Comparison of ENCODE assay signal across 10 mouse cellular contexts in genomic region chr1:180403694-180404606, GRCm38 (mm10).
DNase-seq lines count a peak whose midpoint lies in the region; ATAC-seq and TF ChIP-seq lines count a peak whose summit lies in the region.
"Had no signal": no experiment of that assay in that cellular context is flagged by ENCODE, and none has a peak within 500 bp of the region (broad histone marks: within the 10 kb centered on the region; RNA-seq: fewer than 3 reads in every experiment).

No protein-coding gene starts in this region.

- peak overlapping the region; percentile 92 for H3K27ac ChIP-seq in heart, postnatal 0 days (ENCODE audit: low read depth)
- H3K27ac ChIP-seq in thymus, adult 2 months (ENCODE audit: control insufficient read depth, insufficient read depth, low read length): peak overlapping the region; percentile 50
- H3K27ac ChIP-seq: neural tube, embryonic 12.5 days had no signal

- peaks cover 60% of the 10 kb centered on the region for H3K4me1 ChIP-seq in heart, postnatal 0 days (ENCODE audit: control insufficient read depth, insufficient read depth)
- peaks cover 98% of the 10 kb centered on the region for H3K4me1 ChIP-seq in megakaryocyte, embryonic 14.5 days
- peaks cover 68% of the 10 kb centered on the region for H3K4me1 ChIP-seq in thymus, adult 2 months (replicated peaks; ENCODE audit: control insufficient read depth, insufficient read depth, low read length)

- DNase-seq in gastrocnemius, postnatal 14 days: peak; percentile 52
- DNase-seq in gastrocnemius, postnatal 10 days: no peak
- DNase-seq in brain, embryonic 14.5 days (ENCODE audit: low read depth): peak; percentile 25
- peak; percentile 80 for DNase-seq in heart, postnatal 0 days (ENCODE audit: low spot score)
- peak; percentile 73 to 77 for DNase-seq in kidney, postnatal 36 days
- DNase-seq in thymus, adult 2 months: peak; percentile 53
- DNase-seq in layer of hippocampus, adult 8-10 months (ENCODE audit: low spot score in 2 of 2): no peak

- TF ChIP-seq EP300 in heart, postnatal 0 days (IDR thresholded peaks at IDR 0.05; ENCODE audit: low read depth): no peak

- WGBS in heart, postnatal 0 days: 27% methylated on average over 32 of the region's 32 CpGs
- 18% methylated on average over 32 of the region's 32 CpGs for WGBS in thymus, adult 2 months

- no peak overlapping the region for H3K4me3 ChIP-seq in heart, postnatal 0 days (ENCODE audit: low read depth, low read length)
- H3K4me3 ChIP-seq in megakaryocyte, embryonic 14.5 days (replicated peaks): peak overlapping the region; percentile 89
- peak overlapping the region; percentile 3; the same call in 1 of the 2 replicates for H3K4me3 ChIP-seq in thymus, adult 2 months (ENCODE audit: control insufficient read depth, insufficient read depth, low read length)
- H3K4me3 ChIP-seq: neural tube, embryonic 12.5 days had no signal

- intact Hi-C loops in gastrocnemius, postnatal 14 days (cut with DNase I; ENCODE audit: low total_unique reads): no loop called here

- H3K9ac ChIP-seq in heart, postnatal 0 days (replicated peaks; ENCODE audit: low read depth, low read length): peak overlapping the region; percentile 32; the same call in 1 of the 2 replicates
- H3K9ac ChIP-seq: neural tube, embryonic 12.5 days had no signal

- no peaks in the 10 kb centered on the region for H3K27me3 ChIP-seq in heart, postnatal 0 days (ENCODE audit: control insufficient read depth, insufficient read depth, low read length)
- no peaks in the 10 kb centered on the region for H3K27me3 ChIP-seq in megakaryocyte, embryonic 14.5 days (replicated peaks)
- no peaks in the 10 kb centered on the region for H3K27me3 ChIP-seq in thymus, adult 2 months (ENCODE audit: control insufficient read depth, insufficient read depth, low read length)
- H3K27me3 ChIP-seq: neural tube, embryonic 12.5 days had no signal

- H3K9me3 ChIP-seq in heart, postnatal 0 days (replicated peaks; ENCODE audit: control insufficient read depth, low read length): no peaks in the 10 kb centered on the region
- no peaks in the 10 kb centered on the region for H3K9me3 ChIP-seq in megakaryocyte, embryonic 14.5 days
- H3K9me3 ChIP-seq: G1E; neural tube, embryonic 12.5 days had no signal

- no peak for TF ChIP-seq CTCF in brain, embryonic 14.5 days (IDR thresholded peaks at IDR 0.05; ENCODE audit: borderline replicate concordance, extremely low read depth, insufficient read depth, insufficient read length)
- no peak for TF ChIP-seq CTCF in heart, postnatal 0 days (IDR thresholded peaks at IDR 0.05; ENCODE audit: low read depth)
- TF ChIP-seq CTCF in thymus, adult 2 months (IDR thresholded peaks at IDR 0.05; ENCODE audit: borderline replicate concordance, control insufficient read depth, extremely low read depth, insufficient read depth, low read length, poor library complexity): peak; percentile 46; the same call in 1 of the 2 replicates

- H3K36me3 ChIP-seq in heart, postnatal 0 days (replicated peaks; ENCODE audit: control insufficient read depth, insufficient read depth, low read length): no peaks in the 10 kb centered on the region
- H3K36me3 ChIP-seq in megakaryocyte, embryonic 14.5 days (replicated peaks; ENCODE audit: low read length): peaks cover 76% of the 10 kb centered on the region
- H3K36me3 ChIP-seq in thymus, adult 2 months (ENCODE audit: control insufficient read depth, insufficient read depth, low read length): no peaks in the 10 kb centered on the region
- H3K36me3 ChIP-seq: neural tube, embryonic 12.5 days had no signal

- H3K4me2 ChIP-seq in heart, postnatal 0 days (ENCODE audit: low read depth, low read length): peak overlapping the region; percentile 48
- H3K4me2 ChIP-seq: neural tube, embryonic 12.5 days had no signal

- peak; percentile 31 for ATAC-seq in heart, postnatal 0 days (ENCODE audit: insufficient read depth, low read depth)

- TF ChIP-seq POLR2A in brain, embryonic 14.5 days (IDR thresholded peaks at IDR 0.05; ENCODE audit: borderline replicate concordance, extremely low read depth, insufficient read depth, insufficient read length, poor library complexity, severe bottlenecking): no peak
- TF ChIP-seq POLR2A in thymus, adult 2 months (IDR thresholded peaks at IDR 0.05; ENCODE audit: control insufficient read depth, extremely low read depth, insufficient read depth, low read length, poor library complexity): no peak

Comparison
In these comparisons a context has a peak if more than half of its experiments do, and no peak if none do; other contexts are left out.
1. DNase-seq: peak in gastrocnemius, postnatal 14 days (single experiment), brain, embryonic 14.5 days (single experiment), heart, postnatal 0 days (single experiment), kidney, postnatal 36 days (2 of 2) and thymus, adult 2 months (single experiment); none in gastrocnemius, postnatal 10 days (single experiment) and layer of hippocampus, adult 8-10 months (0 of 2).